27 mouse cellular contexts compared by ENCODE assay signal in the genomic region with DNA sequence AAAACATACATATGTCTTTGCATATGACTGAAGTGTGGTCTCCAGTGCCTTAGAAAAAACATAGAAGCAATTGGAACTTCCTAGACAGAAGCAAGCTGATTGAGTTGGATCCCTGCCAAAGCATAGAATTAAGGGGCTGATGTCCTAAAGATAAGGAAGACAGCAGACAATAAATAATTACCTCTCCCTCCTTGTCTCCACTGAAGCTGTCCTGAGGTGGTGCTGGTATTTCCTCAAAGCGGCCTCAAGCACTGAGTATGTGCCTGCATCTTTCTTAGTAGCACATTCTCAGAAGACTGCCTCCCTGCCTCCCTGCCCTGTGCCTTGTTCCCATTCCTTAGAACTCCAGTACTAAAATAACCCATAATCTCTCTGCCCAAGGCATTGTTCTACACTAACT. TPM values are rescaled to one million over a fixed set of nuclear protein-coding genes. Genes with fewer than 3 reads are reported as not detected.
DNase-seq lines count a peak whose midpoint lies in the region; ATAC-seq and TF ChIP-seq lines count a peak whose summit lies in the region.
"Had no signal": no experiment of that assay in that cellular context is flagged by ENCODE, and none has a peak within 500 bp of the region (broad histone marks: within the 10 kb centered on the region; RNA-seq: fewer than 3 reads in every experiment).

No protein-coding gene starts in this region.

- 52% methylated on average over 1 of the region's 1 CpGs for WGBS in hindbrain, embryonic 13.5 days
- WGBS in hindbrain, embryonic 10.5 days, result 86% methylated on average over 1 of the region's 1 CpGs
- 59% methylated on average over 1 of the region's 1 CpGs for WGBS in hindbrain, postnatal 0 days

- peak; percentile 66; the same call in 1 of the 2 replicates for ATAC-seq in hindbrain, embryonic 13.5 days (ENCODE audit: low FRiP score)
- no peak for ATAC-seq in hindbrain, postnatal 0 days
- ATAC-seq: forebrain, embryonic 14.5 days; forebrain, postnatal 0 days; intestine, embryonic 15.5 days; Patski had no signal

- no peaks in the 10 kb centered on the region for H3K9me3 ChIP-seq in hindbrain, embryonic 13.5 days
- H3K9me3 ChIP-seq in hindbrain, embryonic 10.5 days, result no peaks in the 10 kb centered on the region
- H3K9me3 ChIP-seq in hindbrain, postnatal 0 days (ENCODE audit: low read length), result no peaks in the 10 kb centered on the region
- H3K9me3 ChIP-seq: embryonic facial prominence, embryonic 12.5 days; embryonic facial prominence, embryonic 15.5 days; G1E; intestine, embryonic 15.5 days had no signal

- no peak for DNase-seq in hindbrain, embryonic 10.5 days (ENCODE audit: low spot score)
- DNase-seq in retina, postnatal 1 day, result peak; percentile 22
- DNase-seq in retina, embryonic 14.5 days (ENCODE audit: low spot score), result no peak
- DNase-seq in hindbrain, postnatal 0 days (ENCODE audit: low spot score), result peak; percentile 23
- DNase-seq in spleen, postnatal 10 days (ENCODE audit: low spot score in 2 of 2), result no peak
- DNase-seq: adrenal gland, postnatal 10 days; adrenal gland, postnatal 36 days; B cell, adult 2 months; cerebellum, adult 11 months; cerebellum, adult 2 months; cerebellum, adult 9-11 months; cerebellum, postnatal 25 days; forebrain, postnatal 0 days; gastrocnemius, adult 2 months; gastrocnemius, postnatal 14 days; heart, adult 11 months had no signal

- H3K27ac ChIP-seq in hindbrain, embryonic 13.5 days, result peak overlapping the region; percentile 64
- no peak overlapping the region for H3K27ac ChIP-seq in hindbrain, embryonic 10.5 days
- H3K27ac ChIP-seq in hindbrain, postnatal 0 days, result no peak overlapping the region
- H3K27ac ChIP-seq: embryonic facial prominence, embryonic 12.5 days; embryonic facial prominence, embryonic 15.5 days; gastrocnemius, adult 2 months; intestine, embryonic 15.5 days had no signal

- H3K4me3 ChIP-seq in hindbrain, embryonic 13.5 days, result no peak overlapping the region
- no peak overlapping the region for H3K4me3 ChIP-seq in hindbrain, embryonic 10.5 days
- no peak overlapping the region for H3K4me3 ChIP-seq in hindbrain, postnatal 0 days (ENCODE audit: low read length)
- H3K4me3 ChIP-seq: embryonic facial prominence, embryonic 12.5 days; embryonic facial prominence, embryonic 15.5 days; gastrocnemius, adult 2 months; intestine, embryonic 15.5 days had no signal

- H3K27me3 ChIP-seq in hindbrain, embryonic 13.5 days, result no peaks in the 10 kb centered on the region
- H3K27me3 ChIP-seq in hindbrain, embryonic 10.5 days (ENCODE audit: insufficient read depth, poor library complexity, severe bottlenecking), result no peaks in the 10 kb centered on the region
- H3K27me3 ChIP-seq in hindbrain, postnatal 0 days (ENCODE audit: insufficient read depth, low read length), result no peaks in the 10 kb centered on the region
- H3K27me3 ChIP-seq: CH12.LX; embryonic facial prominence, embryonic 12.5 days; embryonic facial prominence, embryonic 15.5 days; intestine, embryonic 15.5 days had no signal

- no peak overlapping the region for H3K9ac ChIP-seq in hindbrain, embryonic 13.5 days
- no peak overlapping the region for H3K9ac ChIP-seq in hindbrain, postnatal 0 days (replicated peaks; ENCODE audit: low read length)
- H3K9ac ChIP-seq: embryonic facial prominence, embryonic 12.5 days; embryonic facial prominence, embryonic 15.5 days; forebrain, postnatal 0 days; intestine, embryonic 15.5 days had no signal

- H3K4me2 ChIP-seq in hindbrain, embryonic 13.5 days, result no peak overlapping the region
- no peak overlapping the region for H3K4me2 ChIP-seq in hindbrain, postnatal 0 days (ENCODE audit: low read depth, low read length)
- H3K4me2 ChIP-seq: embryonic facial prominence, embryonic 12.5 days; embryonic facial prominence, embryonic 15.5 days; heart, embryonic 11.5 days; intestine, embryonic 15.5 days had no signal

- TF ChIP-seq CTCF in hindbrain, postnatal 0 days (IDR thresholded peaks at IDR 0.05; ENCODE audit: low read depth), result no peak

- H3K36me3 ChIP-seq in hindbrain, embryonic 13.5 days, result no peaks in the 10 kb centered on the region
- no peaks in the 10 kb centered on the region for H3K36me3 ChIP-seq in hindbrain, embryonic 10.5 days
- no peaks in the 10 kb centered on the region for H3K36me3 ChIP-seq in hindbrain, postnatal 0 days (ENCODE audit: insufficient read depth, low read length)
- H3K36me3 ChIP-seq: embryonic facial prominence, embryonic 12.5 days; embryonic facial prominence, embryonic 15.5 days; G1E; intestine, embryonic 15.5 days had no signal

- H3K4me1 ChIP-seq in hindbrain, embryonic 13.5 days (replicated peaks), result peaks cover 12% of the 10 kb centered on the region
- H3K4me1 ChIP-seq in hindbrain, embryonic 10.5 days (replicated peaks), result no peaks in the 10 kb centered on the region
- H3K4me1 ChIP-seq in hindbrain, postnatal 0 days (ENCODE audit: insufficient read depth, low read length), result no peaks in the 10 kb centered on the region
- H3K4me1 ChIP-seq: embryonic facial prominence, embryonic 12.5 days; embryonic facial prominence, embryonic 15.5 days; intestine, embryonic 15.5 days had no signal

RNA-seq across cellular contexts. Expression of gene March11, which starts 15.6 kb away (rescaled TPM):
- 8.4 and 9.1 TPM in 2 replicates for polyA plus RNA-seq in hindbrain, embryonic 13.5 days (2015; fragmentation: Nextera tagmentation; extraction: Ambion mirVana)
- polyA plus RNA-seq in hindbrain, embryonic 10.5 days (2016; fragmentation: Nextera tagmentation; extraction: Ambion mirVana), result 1.4 and 2.2 TPM in 2 replicates
- 8.2 and 11.5 TPM in 2 replicates for total RNA-seq in hindbrain, postnatal 0 days (2014; rRNA removed)
- polyA plus RNA-seq in hindbrain, postnatal 0 days (2015; fragmentation: Nextera tagmentation; extraction: Ambion mirVana), result 8.7 and 9.7 TPM in 2 replicates
- total RNA-seq: CH12.LX; common myeloid progenitor, adult 5-6 weeks; gastrocnemius, adult 2 months; gastrocnemius, postnatal 14 days; hematopoietic stem cell, adult 5-6 weeks had no signal
- polyA plus RNA-seq: G1E; heart, embryonic 11.5 days had no signal

Comparison
In these comparisons a context has a peak if more than half of its experiments do, and no peak if none do; other contexts are left out.
1. DNase-seq: peak in retina, postnatal 1 day (single experiment) and hindbrain, postnatal 0 days (single experiment); none in hindbrain, embryonic 10.5 days (single experiment), retina, embryonic 14.5 days (single experiment) and spleen, postnatal 10 days (0 of 2).